Mouse (Mus musculus) heart, embryonic 11.5 days (tissue): ENCODE measurements at regions not wholly inside any gene's neighbourhood (a gene's known extent, or its start where the extent isn't known, plus 50 kb on each side); places are given as distances from the start of the nearest gene placed in this dataset.

ENCODE experiments used
- ATAC-seq: fragments of 200-750 bp; cut with Nextera tagmentation; replicated peaks from 2 replicates; pipeline ENCODE4 v1.8.0; 2017; ENCODE audit warnings: moderate library complexity; ENCODE audit not compliant: insufficient number of reproducible peaks, low FRiP score, low TSS enrichment
- H3K27ac ChIP-seq: fragments of 300-500 bp; sonication (generic); 2 replicates; pipeline ENCODE4 v1.5.1; 2014; ENCODE audit warnings: mild to moderate bottlenecking, low read depth, low read length
- H3K27me3 ChIP-seq: fragments of 300-500 bp; sonication (generic); 2 replicates; pipeline ENCODE4 v1.6.1; 2014; ENCODE audit warnings: mild to moderate bottlenecking, low read length, mixed read lengths; ENCODE audit not compliant: control insufficient read depth, insufficient read depth
- H3K36me3 ChIP-seq: fragments of 300-500 bp; sonication (generic); 2 replicates; pipeline ENCODE4 v1.6.1; 2014; ENCODE audit warnings: mild to moderate bottlenecking, low read length, moderate library complexity, mixed read lengths; ENCODE audit not compliant: control insufficient read depth, insufficient read depth
- H3K4me1 ChIP-seq: fragments of 300-500 bp; sonication (generic); 2 replicates; pipeline ENCODE4 v1.6.1; 2014; ENCODE audit warnings: low read length; ENCODE audit not compliant: control insufficient read depth, insufficient read depth
- H3K4me2 ChIP-seq: fragments of 300-500 bp; sonication (generic); 2 replicates; pipeline ENCODE4 v1.6.1; 2014; ENCODE audit warnings: mild to moderate bottlenecking, moderate library complexity
- H3K4me3 ChIP-seq: fragments of 300-500 bp; sonication (generic); 2 replicates; pipeline ENCODE4 v1.5.1; 2014; ENCODE audit warnings: low read depth, low read length
- H3K9ac ChIP-seq: fragments of 300-500 bp; sonication (generic); 2 replicates; pipeline ENCODE4 v1.6.1; 2014; ENCODE audit warnings: mild to moderate bottlenecking, low read depth, low read length, moderate library complexity
- H3K9me3 ChIP-seq: fragments of 300-500 bp; sonication (generic); replicated peaks from 2 replicates; pipeline ENCODE4 v1.6.1; 2016; ENCODE audit warnings: low read length; ENCODE audit not compliant: control insufficient read depth
- WGBS: fragments of 180-500 bp; shearing (Covaris S2); extraction: QIAGEN DNeasy Blood & Tissue Kit; methylation state at CpG from one replicate; pipeline ENCODE4 v1.1.7; 2014; ENCODE audit not compliant: insufficient replicate concordance; 5-methylcytosine and 5-hydroxymethylcytosine counted together

- no peaks in the 10 kb centered on the region for H3K4me1 ChIP-seq
- no peak for ATAC-seq
- no peak overlapping the region for H3K27ac ChIP-seq
- no peak overlapping the region for H3K9ac ChIP-seq
- H3K4me3 ChIP-seq: no peak overlapping the region
- H3K4me2 ChIP-seq: no peak overlapping the region
- H3K27me3 ChIP-seq: no peaks in the 10 kb centered on the region
- 81% methylated on average over 5 of the region's 5 CpGs for WGBS
- H3K9me3 ChIP-seq: no peaks in the 10 kb centered on the region
- H3K36me3 ChIP-seq: no peaks in the 10 kb centered on the region
These were observed 223.6 kb downstream of the Eipr1 start for GRCm38 (mm10) chr12:28975249-28975648.

DNA sequence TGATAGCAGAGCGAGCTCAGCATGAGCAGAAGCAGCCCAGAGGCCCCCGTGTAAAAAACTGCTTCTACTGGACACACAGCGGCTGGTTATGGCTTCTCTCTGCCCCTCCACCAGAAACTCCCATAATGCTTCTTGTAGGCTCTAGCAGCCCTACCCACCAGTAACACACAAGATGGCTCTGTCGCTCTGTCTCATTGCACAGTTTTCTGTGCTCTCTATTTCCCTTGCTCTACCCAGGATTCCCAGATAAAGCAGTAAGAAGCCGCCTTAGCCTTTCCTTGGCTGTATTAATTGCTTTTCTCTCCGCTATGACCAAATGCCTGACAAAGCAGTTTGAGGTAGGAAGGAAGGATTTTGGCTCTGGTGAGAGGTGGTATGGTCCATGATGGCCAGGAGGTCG, 228.1 kb downstream of the Eipr1 start:
- no peak for ATAC-seq
- H3K4me3 ChIP-seq: no peak overlapping the region
- H3K4me1 ChIP-seq: no peaks in the 10 kb centered on the region
- 64% methylated on average over 7 of the region's 7 CpGs for WGBS
- no peaks in the 10 kb centered on the region for H3K36me3 ChIP-seq
- H3K4me2 ChIP-seq: no peak overlapping the region
- no peaks in the 10 kb centered on the region for H3K27me3 ChIP-seq
- no peak overlapping the region for H3K27ac ChIP-seq
- H3K9me3 ChIP-seq: no peaks in the 10 kb centered on the region
- no peak overlapping the region for H3K9ac ChIP-seq

- Histone ChIP-seq H3K4me2 (no peak overlapping the region), H3K27ac (no peak overlapping the region), H3K36me3 (no peaks in the 10 kb centered on the region), H3K27me3 (no peaks in the 10 kb centered on the region), H3K9me3 (no peaks in the 10 kb centered on the region), H3K4me1 (no peaks in the 10 kb centered on the region), H3K4me3 (no peak overlapping the region), H3K9ac (no peak overlapping the region)
- no peak for ATAC-seq
- WGBS: 80% methylated on average over 7 of the region's 7 CpGs
These were observed 234.6 kb downstream of the Eipr1 start for GRCm38 (mm10) chr12:28986214-28986613.

- no peak overlapping the region for H3K9ac ChIP-seq
- no peak overlapping the region for H3K27ac ChIP-seq
- no peak overlapping the region for H3K4me3 ChIP-seq
- peak; percentile 80; the same call in 1 of the 2 replicates for ATAC-seq
- peaks cover 32% of the 10 kb centered on the region for H3K4me1 ChIP-seq
- H3K9me3 ChIP-seq: no peaks in the 10 kb centered on the region
- H3K4me2 ChIP-seq: peak overlapping the region; percentile 31
- 41% methylated on average over 15 of the region's 15 CpGs for WGBS
- no peaks in the 10 kb centered on the region for H3K27me3 ChIP-seq
- no peaks in the 10 kb centered on the region for H3K36me3 ChIP-seq
These were observed 246.0 kb downstream of the Eipr1 start for GRCm38 (mm10) chr12:28997474-28998192.

GRCm38 (mm10) chr12:28999963-29000451, 248.4 kb downstream of the Eipr1 start:
- H3K27me3 ChIP-seq: no peaks in the 10 kb centered on the region
- no peak overlapping the region for H3K4me3 ChIP-seq
- 14% methylated on average over 6 of the region's 6 CpGs for WGBS
- no peaks in the 10 kb centered on the region for H3K9me3 ChIP-seq
- H3K9ac ChIP-seq: no peak overlapping the region
- no peak overlapping the region for H3K4me2 ChIP-seq
- no peak for ATAC-seq
- no peaks in the 10 kb centered on the region for H3K36me3 ChIP-seq
- H3K27ac ChIP-seq: peak overlapping the region; percentile 54
- peaks cover 26% of the 10 kb centered on the region for H3K4me1 ChIP-seq

DNA sequence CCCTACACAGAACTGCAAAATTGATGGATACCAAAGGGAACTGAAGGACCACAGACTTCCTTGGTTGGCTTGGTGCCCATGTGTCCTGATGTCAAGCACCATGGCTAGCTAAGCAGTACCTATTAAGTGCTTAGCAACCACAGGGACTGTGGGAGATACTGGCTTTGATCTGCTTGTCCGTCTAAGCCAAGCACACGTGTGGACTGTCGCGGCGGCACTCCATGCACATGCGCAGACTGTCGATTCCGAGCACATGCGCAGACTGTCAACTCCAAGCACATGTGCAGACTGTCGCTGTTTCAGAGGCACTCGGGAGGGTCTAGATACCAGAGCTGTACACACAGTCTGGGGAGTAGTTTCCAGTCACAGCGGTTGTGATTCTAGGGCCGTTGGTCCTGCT, 252.9 kb downstream of the Eipr1 start:
- H3K4me2 ChIP-seq: no peak overlapping the region
- no peak overlapping the region for H3K4me3 ChIP-seq
- peaks cover 13% of the 10 kb centered on the region for H3K4me1 ChIP-seq
- H3K9me3 ChIP-seq: no peaks in the 10 kb centered on the region
- no peaks in the 10 kb centered on the region for H3K36me3 ChIP-seq
- H3K9ac ChIP-seq: no peak overlapping the region
- WGBS: 75% methylated on average over 13 of the region's 13 CpGs
- H3K27me3 ChIP-seq: no peaks in the 10 kb centered on the region
- ATAC-seq: no peak
- H3K27ac ChIP-seq: no peak overlapping the region

GRCm38 (mm10) chr12:29014601-29015000, 263.0 kb downstream of the Eipr1 start:
- no peaks in the 10 kb centered on the region for H3K27me3 ChIP-seq
- H3K27ac ChIP-seq: no peak overlapping the region
- H3K4me1 ChIP-seq: no peaks in the 10 kb centered on the region
- H3K36me3 ChIP-seq: no peaks in the 10 kb centered on the region
- no peak for ATAC-seq
- H3K9me3 ChIP-seq: no peaks in the 10 kb centered on the region
- no peak overlapping the region for H3K4me3 ChIP-seq
- H3K9ac ChIP-seq: no peak overlapping the region
- no peak overlapping the region for H3K4me2 ChIP-seq
- 82% methylated on average over 9 of the region's 9 CpGs for WGBS

- H3K4me2 ChIP-seq: no peak overlapping the region
- H3K27me3 ChIP-seq: no peaks in the 10 kb centered on the region
- no peaks in the 10 kb centered on the region for H3K36me3 ChIP-seq
- no peaks in the 10 kb centered on the region for H3K9me3 ChIP-seq
- WGBS: 52% methylated on average over 10 of the region's 10 CpGs
- H3K27ac ChIP-seq: no peak overlapping the region
- no peaks in the 10 kb centered on the region for H3K4me1 ChIP-seq
- no peak overlapping the region for H3K4me3 ChIP-seq
- H3K9ac ChIP-seq: no peak overlapping the region
- no peak for ATAC-seq
These were observed 263.7 kb downstream of the Eipr1 start for GRCm38 (mm10) chr12:29015200-29015862.

DNA sequence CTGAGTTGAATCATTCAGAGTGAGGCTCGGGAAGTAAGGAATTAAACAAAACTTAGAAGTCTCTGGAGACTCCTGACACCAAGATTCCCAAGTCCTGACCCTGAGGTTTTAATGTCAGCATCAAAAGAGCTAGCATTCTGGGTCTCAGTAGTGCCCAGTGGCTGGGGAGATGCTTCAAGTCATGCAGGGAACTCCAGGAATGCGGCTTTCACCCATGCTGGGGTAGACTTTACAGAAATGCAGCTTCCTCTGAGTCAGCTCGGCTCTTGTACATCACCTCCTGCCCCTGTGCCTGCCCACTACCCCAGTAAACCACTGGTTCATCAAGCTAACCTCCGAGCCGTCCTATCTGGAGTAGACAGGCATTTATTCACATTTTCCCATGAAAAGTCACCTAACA, 269.5 kb downstream of the Eipr1 start:
- Histone ChIP-seq H3K27ac (no peak overlapping the region), H3K9me3 (no peaks in the 10 kb centered on the region), H3K4me1 (no peaks in the 10 kb centered on the region), H3K27me3 (no peaks in the 10 kb centered on the region), H3K9ac (no peak overlapping the region), H3K4me3 (no peak overlapping the region), H3K4me2 (no peak overlapping the region), H3K36me3 (no peaks in the 10 kb centered on the region)
- WGBS: 52% methylated on average over 5 of the region's 5 CpGs
- ATAC-seq: no peak
